Mouse (Mus musculus) lung, embryonic 14.5 days (tissue): ENCODE measurements around the gene Rnf208. TPM values are rescaled to one million over a fixed set of nuclear protein-coding genes. Genes with fewer than 3 reads are reported as not detected.
A peak's percentile ranks its signal among the peaks of the same experiment; 100 is the strongest.

Experiments used
- ATAC-seq: fragments of 200-750 bp; cut with Nextera tagmentation; 2 replicates; pipeline ENCODE4 v1.8.0; 2017; ENCODE audit warnings: mild to moderate bottlenecking, moderate TSS enrichment, moderate library complexity; ENCODE audit not compliant: insufficient read depth
- DNase-seq: peaks from one replicate; pipeline ENCODE4 v3.0.0-alpha.2; 2015
- H3K27ac ChIP-seq: fragments of 300-500 bp; sonication (generic); 2 replicates; pipeline ENCODE4 v1.5.1; 2014; ENCODE audit warnings: low read depth, mild to moderate bottlenecking, moderate library complexity
- H3K27me3 ChIP-seq: fragments of 300-500 bp; sonication (generic); 2 replicates; pipeline ENCODE4 v1.6.1; 2014; ENCODE audit warnings: low read length, control low read depth; ENCODE audit not compliant: insufficient read depth
- H3K36me3 ChIP-seq: fragments of 300-500 bp; sonication (generic); 2 replicates; pipeline ENCODE4 v1.6.1; 2014; ENCODE audit warnings: control low read depth; ENCODE audit not compliant: insufficient read depth
- H3K4me1 ChIP-seq: fragments of 300-500 bp; sonication (generic); 2 replicates; pipeline ENCODE4 v1.6.1; 2014; ENCODE audit warnings: antibody characterized with exemption, control low read depth; ENCODE audit not compliant: insufficient read depth
- H3K4me2 ChIP-seq: fragments of 300-500 bp; sonication (generic); 2 replicates; pipeline ENCODE4 v1.6.1; 2014; ENCODE audit warnings: mild to moderate bottlenecking
- H3K4me3 ChIP-seq: fragments of 300-500 bp; sonication (generic); 2 replicates; pipeline ENCODE4 v1.5.1; 2014; ENCODE audit warnings: low read depth, low read length
- H3K9ac ChIP-seq: fragments of 300-500 bp; sonication (generic); 2 replicates; pipeline ENCODE4 v1.6.1; 2014
- H3K9me3 ChIP-seq: fragments of 300-500 bp; sonication (generic); 2 replicates; pipeline ENCODE4 v1.6.1; 2016; ENCODE audit warnings: low read depth, low read length, control low read depth
- CTCF ChIP-seq: IDR thresholded peaks from 2 replicates; pipeline ENCODE4 v1.5.1; 2016; ENCODE audit warnings: antibody characterized with exemption, low read depth
- WGBS: fragments of 180-500 bp; shearing (Covaris S2); extraction: QIAGEN DNeasy Blood & Tissue Kit; methylation state at CpG from one replicate; pipeline ENCODE4 v1.1.7; 2014; 5-methylcytosine and 5-hydroxymethylcytosine counted together
- polyA plus RNA-seq: library from polyadenylated mRNA; unstranded; fragments of >200 nt; fragmentation: Nextera tagmentation; extraction: Ambion mirVana; gene quantifications from 2 replicates; pipeline ENCODE4 v1.2.1, GENCODE M21; 2014

The Rnf208 gene
- polyA plus RNA-seq, 1 experiment from 2014 or later: 9.9 TPM

GRCm38 (mm10) chr2:25213266-25213865, 28.7 kb upstream of the Rnf208 start:
- Histone ChIP-seq H3K9ac (no peak overlapping the region), H3K27ac (no peak overlapping the region), H3K4me1 (peaks cover 8% of the 10 kb centered on the region), H3K27me3 (no peaks in the 10 kb centered on the region), H3K4me2 (no peak overlapping the region), H3K9me3 (no peaks in the 10 kb centered on the region), H3K36me3 (peaks cover 7% of the 10 kb centered on the region), H3K4me3 (no peak overlapping the region)
- TF ChIP-seq CTCF: no peak
- ATAC-seq: no peak
- 55% methylated on average over 23 of the region's 23 CpGs for WGBS
- no peak for DNase-seq

GRCm38 (mm10) chr2:25214444-25214843, 27.6 kb upstream of the Rnf208 start, which contains the start of gene Stpg3:
TSS of gene Stpg3 (minus strand) at chr2:25214637.
- Histone ChIP-seq H3K36me3 (no peaks in the 10 kb centered on the region), H3K4me1 (peaks cover 8% of the 10 kb centered on the region), H3K9ac (no peak within 1 kb of the TSS), H3K4me3 (no peak within 1 kb of the TSS), H3K9me3 (no peaks in the 10 kb centered on the region), H3K27me3 (no peaks in the 10 kb centered on the region), H3K4me2 (no peak within 1 kb of the TSS), H3K27ac (no peak within 1 kb of the TSS)
- TF ChIP-seq CTCF: no peak
- no peak for ATAC-seq
- DNase-seq: no peak
- WGBS: 65% methylated on average over 3 of the region's 3 CpGs

GRCm38 (mm10) chr2:25217666-25218065, 24.4 kb upstream of the Rnf208 start:
- H3K27ac ChIP-seq: no peak overlapping the region
- 47% methylated on average over 2 of the region's 2 CpGs for WGBS
- no peak overlapping the region for H3K9ac ChIP-seq
- ATAC-seq (no peak), DNase-seq (no peak)
- no peaks in the 10 kb centered on the region for H3K27me3 ChIP-seq
- no peak overlapping the region for H3K4me3 ChIP-seq
- no peak overlapping the region for H3K4me2 ChIP-seq
- TF ChIP-seq CTCF: no peak
- H3K36me3 ChIP-seq: peaks cover 14% of the 10 kb centered on the region
- no peaks in the 10 kb centered on the region for H3K4me1 ChIP-seq
- no peaks in the 10 kb centered on the region for H3K9me3 ChIP-seq

GRCm38 (mm10) chr2:25218445-25218844, 23.6 kb upstream of the Rnf208 start, which contains the start of gene Fam166a:
TSS of gene Fam166a (plus strand) at chr2:25218745.
- no peaks in the 10 kb centered on the region for H3K4me1 ChIP-seq
- no peaks in the 10 kb centered on the region for H3K9me3 ChIP-seq
- peaks cover 15% of the 10 kb centered on the region for H3K36me3 ChIP-seq
- H3K27ac ChIP-seq: no peak within 1 kb of the TSS
- H3K4me3 ChIP-seq: no peak within 1 kb of the TSS
- DNase-seq (no peak), ATAC-seq (no peak)
- no peak for TF ChIP-seq CTCF
- H3K27me3 ChIP-seq: no peaks in the 10 kb centered on the region
- H3K9ac ChIP-seq: no peak within 1 kb of the TSS
- no peak within 1 kb of the TSS for H3K4me2 ChIP-seq

- Histone ChIP-seq H3K9ac (no peak overlapping the region), H3K36me3 (peaks cover 17% of the 10 kb centered on the region), H3K4me2 (no peak overlapping the region), H3K27me3 (no peaks in the 10 kb centered on the region), H3K27ac (no peak overlapping the region), H3K9me3 (no peaks in the 10 kb centered on the region), H3K4me1 (0 out of 2 replicates have a peak, but pooled peaks cover 5% of the 10 kb centered on the region), H3K4me3 (no peak overlapping the region)
- TF ChIP-seq CTCF: no peak
- 73% methylated on average over 5 of the region's 5 CpGs for WGBS
- no peak for DNase-seq
- no peak for ATAC-seq
Observed at GRCm38 (mm10) chr2:25221331-25221772, 20.7 kb upstream of the Rnf208 start.

- H3K4me3 ChIP-seq: peak overlapping the region; percentile 91
- H3K27me3 ChIP-seq: no peaks in the 10 kb centered on the region
- ATAC-seq (peak; percentile 36), DNase-seq (peak; percentile 79)
- H3K9me3 ChIP-seq: no peaks in the 10 kb centered on the region
- H3K27ac ChIP-seq: peak overlapping the region; percentile 96
- under 1% methylated on average over 49 of the region's 53 CpGs for WGBS
- H3K36me3 ChIP-seq: peaks cover 17% of the 10 kb centered on the region
- TF ChIP-seq CTCF: no peak
- 0 out of 2 replicates have a peak, but pooled peaks cover 5% of the 10 kb centered on the region for H3K4me1 ChIP-seq
- peak overlapping the region; percentile 77 for H3K9ac ChIP-seq
- peak overlapping the region; percentile 81 for H3K4me2 ChIP-seq
Observed at GRCm38 (mm10) chr2:25223681-25224491, 18.2 kb upstream of the Rnf208 start.

- H3K4me1 ChIP-seq: 0 out of 2 replicates have a peak, but pooled peaks cover 5% of the 10 kb centered on the region
- no peaks in the 10 kb centered on the region for H3K27me3 ChIP-seq
- TF ChIP-seq CTCF: peak; percentile 52
- no peak for ATAC-seq
- H3K9me3 ChIP-seq: no peaks in the 10 kb centered on the region
- peak within 1 kb of the TSS; percentile 81 for H3K4me2 ChIP-seq
- H3K36me3 ChIP-seq: peaks cover 17% of the 10 kb centered on the region
- peak within 1 kb of the TSS; percentile 77 for H3K9ac ChIP-seq
- WGBS: 0% methylated on average over 17 of the region's 17 CpGs
- H3K27ac ChIP-seq: peak within 1 kb of the TSS; percentile 98
- DNase-seq: no peak
- peak within 1 kb of the TSS; percentile 91 for H3K4me3 ChIP-seq
Observed at GRCm38 (mm10) chr2:25224492-25224765, 17.6 kb upstream of the Rnf208 start, which contains the start of gene Tubb4b. TSS of gene Tubb4b (minus strand) at chr2:25224702.
